Mouse (Mus musculus) C2C12 (cell line): ENCODE measurements around the gene Epas1.

ENCODE experiments used
- CTCF ChIP-seq: IDR thresholded peaks from one replicate; pipeline ENCODE4 v1.5.1; 2011; ENCODE audit not compliant: control insufficient read depth, insufficient read depth, insufficient read length
- MAX ChIP-seq: IDR thresholded peaks from one replicate; pipeline ENCODE4 v1.6.1; 2011; ENCODE audit warnings: mild to moderate bottlenecking, control low read depth
- USF1 ChIP-seq: IDR thresholded peaks from one replicate; pipeline ENCODE4 v1.6.1; 2011; ENCODE audit warnings: low read depth, mild to moderate bottlenecking, control low read depth, moderate library complexity

GRCm38 (mm10) chr17:86870586-86870985 is 117.1 kb downstream of the Epas1 start:
- no peak for TF ChIP-seq USF1
- no peak for TF ChIP-seq CTCF
- TF ChIP-seq MAX = no peak
